Mouse (Mus musculus): ENCODE data around the gene Srp68. TPM values are rescaled to one million over a fixed set of nuclear protein-coding genes. Genes with fewer than 3 reads are reported as not detected.

The Srp68 gene
- 10 to 100 TPM; 61.1 to 71.3 (median 66.1) TPM for total RNA-seq (2022)

GRCm38 (mm10) chr11:116274045-116274666 is at the start of gene Srp68:
Gene Srp68 (minus strand): TSS chr11:116274217.
- DNase-seq (ENCODE audit: low spot score in 2 of 2), result peak; percentile 87 to 92

DNA sequence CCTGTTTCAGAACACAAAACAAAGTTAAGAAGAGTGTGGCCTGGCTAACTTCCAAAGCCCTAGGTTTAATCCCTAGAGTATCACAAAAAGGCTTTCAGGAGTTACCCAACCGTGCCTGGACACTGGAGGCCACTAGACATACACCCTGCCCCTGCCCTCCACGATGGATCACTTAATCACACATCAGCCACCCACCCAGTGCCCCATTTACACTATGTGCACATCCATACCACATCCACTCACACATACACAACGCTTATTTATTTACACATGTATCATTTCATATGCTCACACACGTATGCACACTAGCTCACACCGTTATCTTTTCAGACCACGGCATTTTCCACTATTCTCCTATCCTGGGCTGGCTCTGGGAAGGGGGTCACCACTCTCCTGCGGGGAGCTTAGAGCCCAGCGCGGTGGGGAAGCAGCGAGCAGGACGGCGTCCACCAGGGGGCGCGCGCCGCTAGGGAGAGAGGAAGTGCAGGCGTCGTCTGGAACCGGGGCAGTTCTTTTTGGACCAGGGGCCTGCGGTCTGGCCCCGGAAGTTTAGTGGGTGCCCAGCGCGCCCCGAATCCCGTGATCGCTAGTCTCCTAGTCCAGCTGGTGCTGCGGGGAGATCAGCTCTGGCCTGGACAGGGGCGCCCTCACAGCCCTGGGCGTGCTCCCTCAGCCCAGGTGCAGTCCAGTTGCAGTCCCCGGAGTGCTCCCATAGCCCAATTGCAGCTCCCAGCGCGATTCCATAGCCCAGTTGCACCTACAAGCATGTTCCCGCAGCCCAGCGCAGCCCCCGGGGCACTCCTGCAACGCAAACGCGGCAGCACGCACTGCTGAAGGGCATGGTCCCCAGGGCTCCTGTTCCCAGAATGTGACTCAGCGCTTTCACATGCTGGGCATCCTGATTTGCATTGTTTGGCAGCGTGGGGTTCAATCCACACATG is 45.0 kb upstream of the Srp68 start:
- peak; percentile 55 to 81 for DNase-seq (ENCODE audit: low spot score in 2 of 2)

GRCm38 (mm10) chr11:116312359-116312758 is 38.3 kb upstream of the Srp68 start:
- no peak for DNase-seq (ENCODE audit: low spot score in 2 of 2)

GRCm38 (mm10) chr11:116311169-116311568 is 37.2 kb upstream of the Srp68 start:
- DNase-seq (ENCODE audit: low spot score in 2 of 2), result no peak

DNA sequence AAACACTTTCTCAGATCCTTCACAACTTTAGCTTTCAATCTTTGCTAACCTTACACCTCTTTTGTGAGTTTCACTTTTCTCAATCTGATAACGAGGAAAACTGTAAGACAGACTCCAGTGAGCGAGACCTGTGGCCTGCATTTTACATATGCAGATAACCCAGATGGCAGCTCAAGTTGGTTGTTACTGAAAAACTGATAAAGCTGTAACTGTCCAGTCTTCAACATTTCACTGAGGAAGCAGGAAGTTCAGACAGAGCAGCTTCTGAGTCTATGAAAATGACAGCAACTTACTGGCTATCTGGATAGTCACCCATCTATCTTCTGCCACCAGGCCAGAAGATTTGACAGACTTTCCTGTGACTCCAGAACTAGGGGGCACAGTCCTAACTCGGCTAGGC is 35.6 kb upstream of the Srp68 start:
- DNase-seq (ENCODE audit: low spot score in 2 of 2), result no peak

GRCm38 (mm10) chr11:116307762-116308531 is 33.9 kb upstream of the Srp68 start:
- DNase-seq (ENCODE audit: low spot score in 2 of 2), result no peak

- no peak for DNase-seq (ENCODE audit: low spot score in 2 of 2)
These were observed 33.2 kb upstream of the Srp68 start, which contains the start of gene Exoc7 for GRCm38 (mm10) chr11:116307019-116307725. Gene Exoc7 (minus strand): TSS chr11:116307233.

GRCm38 (mm10) chr11:116306126-116306982 is 32.3 kb upstream of the Srp68 start:
- DNase-seq (ENCODE audit: low spot score in 2 of 2), result peak; percentile 81 to 83

DNA sequence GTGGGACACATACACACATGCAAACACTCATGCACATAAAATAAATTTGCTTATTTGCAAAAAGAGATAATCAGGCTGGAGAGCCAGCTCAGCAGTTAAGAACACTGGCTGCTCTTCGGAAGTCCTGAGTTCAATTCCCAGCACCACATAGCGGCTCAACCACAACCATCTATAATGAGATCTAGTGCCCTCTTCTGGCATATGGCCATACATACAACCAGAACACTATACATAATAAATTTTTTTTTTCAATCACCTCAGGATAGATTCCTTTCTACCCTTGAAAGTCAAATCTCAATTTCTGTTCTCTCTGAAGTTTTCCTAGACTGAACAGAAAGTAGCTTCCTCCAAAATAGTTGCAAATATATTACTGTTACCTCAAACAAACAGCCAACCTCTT is 31.4 kb upstream of the Srp68 start:
- no peak for DNase-seq (ENCODE audit: low spot score in 2 of 2)

DNA sequence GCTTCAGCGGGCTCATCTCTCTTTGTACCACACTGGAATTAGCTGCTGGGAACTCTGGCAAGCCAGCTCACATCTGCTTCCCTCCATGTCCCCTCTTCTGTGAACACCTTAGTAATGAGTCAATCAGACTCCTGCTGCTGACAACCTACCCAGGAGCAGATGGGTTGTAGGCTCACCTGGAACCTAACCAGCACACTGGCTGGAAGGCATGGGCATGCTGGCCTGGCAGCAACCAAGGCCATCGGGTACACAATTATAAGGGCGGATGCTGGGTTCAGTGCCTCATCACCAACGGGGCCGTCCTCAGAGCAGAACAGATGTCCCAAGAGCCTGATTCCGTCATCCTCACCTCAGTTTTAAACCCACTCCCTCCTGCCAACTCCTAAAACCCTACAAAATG is 24.6 kb upstream of the Srp68 start:
- DNase-seq (ENCODE audit: low spot score in 2 of 2), result no peak

GRCm38 (mm10) chr11:116298221-116298620 is 24.2 kb upstream of the Srp68 start:
- no peak for DNase-seq (ENCODE audit: low spot score in 2 of 2)

- DNase-seq (ENCODE audit: low spot score in 2 of 2), result no peak
These were observed 23.0 kb upstream of the Srp68 start for GRCm38 (mm10) chr11:116297017-116297416.

- DNase-seq (ENCODE audit: low spot score in 2 of 2), result no peak
These were observed 22.2 kb upstream of the Srp68 start for GRCm38 (mm10) chr11:116296191-116296734.

DNA sequence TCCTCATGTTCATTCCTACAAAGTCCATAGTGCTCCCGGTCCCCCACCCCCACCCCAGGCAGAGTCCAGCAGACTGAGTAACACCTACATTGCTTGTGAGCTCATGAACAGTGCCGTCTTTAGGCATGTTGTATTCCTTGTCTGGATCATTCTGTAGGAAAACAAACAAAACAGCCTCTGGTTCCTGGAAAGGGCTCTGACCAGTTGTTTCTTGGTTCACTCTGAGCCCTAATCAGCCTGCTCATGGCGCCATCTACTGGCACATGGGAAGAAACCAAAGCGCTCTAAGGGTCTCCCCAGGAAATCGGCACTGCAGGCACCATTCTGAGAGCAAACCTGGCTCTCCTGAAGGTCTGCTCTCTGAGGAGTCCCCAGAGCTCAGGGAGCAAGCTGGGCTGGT is 20.3 kb upstream of the Srp68 start:
- peak in 1 of 2 experiments; percentile 43 for DNase-seq (ENCODE audit: low spot score in 2 of 2)

DNA sequence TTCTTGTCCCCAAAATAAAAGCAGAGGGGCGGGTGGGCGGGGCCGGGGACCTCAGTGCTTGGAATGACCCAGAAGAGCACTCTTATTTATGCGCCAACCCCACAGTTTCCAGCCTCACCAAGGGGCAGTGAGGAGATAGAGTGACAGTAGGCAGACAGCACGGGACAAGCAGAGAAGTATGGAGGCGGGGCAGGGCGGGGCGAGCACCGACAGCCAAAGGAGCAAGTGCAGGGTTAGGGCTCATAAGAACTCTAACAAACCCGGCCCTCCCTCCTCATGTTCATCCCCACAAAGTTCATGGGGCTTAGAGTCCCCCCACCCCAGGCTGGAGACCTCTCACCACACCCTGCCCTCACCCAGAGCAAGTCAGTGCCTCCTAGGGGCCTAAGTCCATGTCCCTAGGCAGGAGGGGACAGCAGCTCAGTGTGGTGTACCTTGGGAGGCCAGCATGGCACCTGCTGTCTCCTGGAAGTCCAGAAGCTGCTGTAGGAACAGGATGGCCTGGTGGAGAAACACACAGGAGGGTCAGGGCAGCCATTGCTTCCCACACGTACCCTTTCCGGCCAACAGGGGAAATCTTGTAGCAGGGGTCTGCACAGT is 19.6 kb upstream of the Srp68 start:
- no peak for DNase-seq (ENCODE audit: low spot score in 2 of 2)

GRCm38 (mm10) chr11:116292401-116292800 is 18.4 kb upstream of the Srp68 start:
- no peak for DNase-seq (ENCODE audit: low spot score in 2 of 2)

DNA sequence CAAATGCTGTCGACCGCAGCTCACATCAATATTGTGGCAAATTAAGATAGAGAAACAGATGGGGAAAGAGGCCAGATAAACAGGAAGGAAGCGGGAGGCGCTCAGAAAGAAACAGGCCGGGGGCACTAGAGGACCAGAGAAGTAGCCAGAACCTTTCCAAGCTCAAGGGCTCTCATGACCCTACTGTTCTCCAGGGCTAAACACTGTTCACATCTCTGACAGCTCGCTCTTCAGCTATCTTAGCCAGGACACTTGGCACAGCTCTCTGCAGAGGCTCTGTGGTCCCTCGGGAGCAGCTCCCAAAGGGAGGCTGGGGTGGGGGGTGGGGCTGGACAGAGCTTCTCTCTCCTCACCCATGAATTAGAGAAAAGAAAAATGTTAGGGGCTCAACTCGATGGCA is 16.5 kb upstream of the Srp68 start:
- no peak for DNase-seq (ENCODE audit: low spot score in 2 of 2)

DNA sequence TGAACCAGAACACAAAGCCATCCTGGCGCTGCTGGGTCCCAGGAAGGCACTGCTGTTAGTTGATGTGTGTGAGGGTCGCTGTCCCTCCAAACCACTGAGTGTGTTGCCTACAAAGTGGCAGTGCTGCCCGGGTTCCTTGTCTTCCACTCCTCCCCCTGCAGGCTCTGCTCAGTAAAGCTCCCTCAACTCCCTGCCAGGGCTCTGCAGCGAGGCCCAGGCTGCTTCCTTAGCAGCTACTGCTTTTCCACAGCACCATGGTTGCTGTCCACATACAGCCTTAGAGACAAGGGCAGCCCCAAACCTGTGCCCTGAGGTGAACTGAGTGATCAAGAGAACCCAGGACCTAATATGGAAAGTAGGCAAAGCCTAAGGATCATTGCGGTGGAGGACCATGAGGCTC is 13.3 kb upstream of the Srp68 start:
- DNase-seq (ENCODE audit: low spot score in 2 of 2), result no peak

DNA sequence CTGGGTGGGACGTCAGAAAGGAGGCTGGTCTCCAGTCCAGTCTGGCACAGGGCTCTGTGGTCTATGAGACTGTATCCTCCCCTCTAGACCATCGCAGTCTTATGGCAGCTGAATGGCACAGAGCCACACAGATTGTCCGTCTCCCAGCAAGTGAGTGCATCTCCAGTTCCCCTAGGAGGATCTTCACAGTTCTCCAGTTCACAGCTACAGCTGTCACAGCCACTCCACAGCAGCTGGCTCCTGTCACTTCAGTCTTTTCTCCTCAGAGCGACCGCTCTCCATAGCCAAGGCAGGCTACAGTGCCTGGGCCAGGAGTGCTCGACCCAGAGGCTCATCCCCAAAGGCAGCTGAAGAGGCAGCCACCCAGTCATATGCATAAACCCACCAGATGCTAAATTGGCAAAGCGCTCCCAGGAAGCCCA is 11.8 kb upstream of the Srp68 start:
- DNase-seq (ENCODE audit: low spot score in 2 of 2), result no peak
